In genomic region chr3:102187401-102187800, GRCm38 (mm10) we compare ENCODE assay signal across 15 mouse cellular contexts.
"Had no signal": no experiment of that assay in that cellular context is flagged by ENCODE, and none has a peak within 500 bp of the region (broad histone marks: within the 10 kb centered on the region; RNA-seq: fewer than 3 reads in every experiment).

No protein-coding gene starts in this region.

- ATAC-seq: lung, postnatal 0 days had no signal

- H3K4me3 ChIP-seq: limb, embryonic 12.5 days; liver, embryonic 13.5 days; midbrain, embryonic 10.5 days; neural tube, embryonic 13.5 days; stomach, embryonic 15.5 days had no signal

- H3K27ac ChIP-seq: limb, embryonic 12.5 days; liver, embryonic 13.5 days; midbrain, embryonic 10.5 days; neural tube, embryonic 13.5 days; stomach, embryonic 15.5 days had no signal

- H3K9me3 ChIP-seq: liver, embryonic 13.5 days; neural tube, embryonic 13.5 days; stomach, embryonic 15.5 days had no signal

- H3K27me3 ChIP-seq: limb, embryonic 12.5 days; stomach, embryonic 15.5 days had no signal

- H3K9ac ChIP-seq: limb, embryonic 12.5 days; liver, embryonic 13.5 days; neural tube, embryonic 13.5 days; stomach, embryonic 15.5 days had no signal

- DNase-seq: kidney, adult 18-20 months; kidney, postnatal 25 days; layer of hippocampus, adult 9-11 months; liver, embryonic 13.5 days; lung, adult 2 months; lung, postnatal 4 days; midbrain, embryonic 14.5 days; retina, postnatal 1 day; right cerebral cortex, postnatal 14 days; thymus, postnatal 36 days had no signal

- H3K4me2 ChIP-seq: limb, embryonic 12.5 days; liver, embryonic 13.5 days; neural tube, embryonic 13.5 days; stomach, embryonic 15.5 days had no signal
